Mouse (Mus musculus): ENCODE measurements around the gene Sdhc.
"Not testable (repeated sequence)": the region's sequence is repeated elsewhere in the genome, so short reads cannot be mapped to it uniquely, and the experiment has no call there.

Sdhc gene

DNA sequence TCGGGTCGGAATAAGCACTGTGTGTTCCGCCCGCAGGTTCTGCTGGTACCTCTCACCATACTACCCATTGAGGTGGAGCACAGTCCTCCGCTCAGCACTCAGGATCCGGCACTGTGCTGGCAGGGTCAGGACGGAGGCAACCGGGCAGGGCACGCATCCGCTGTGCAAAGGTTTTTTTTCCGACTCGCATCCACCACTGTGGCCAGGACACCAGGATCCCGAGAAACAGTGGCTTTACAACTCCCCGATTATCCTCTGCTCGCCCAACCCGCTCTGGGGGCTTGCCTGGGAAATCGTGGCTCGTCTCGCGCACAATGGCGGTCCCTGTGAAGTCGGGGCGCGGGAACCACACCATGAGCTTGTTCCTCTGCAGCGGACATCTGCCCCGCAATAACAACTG, 64.7 kb downstream of the Sdhc start:
- no peak for DNase-seq (ENCODE audit: inconsistent age in 2 of 2, low spot score in 1 of 2)

- DNase-seq (ENCODE audit: inconsistent age in 2 of 2, low spot score in 1 of 2): not testable (repeated sequence)
These were observed 68.7 kb downstream of the Sdhc start for GRCm38 (mm10) chr1:171081512-171082231.

- not testable (repeated sequence) for DNase-seq (ENCODE audit: inconsistent age in 2 of 2, low spot score in 1 of 2)
These were observed 70.6 kb downstream of the Sdhc start for GRCm38 (mm10) chr1:171079825-171080224.

DNA sequence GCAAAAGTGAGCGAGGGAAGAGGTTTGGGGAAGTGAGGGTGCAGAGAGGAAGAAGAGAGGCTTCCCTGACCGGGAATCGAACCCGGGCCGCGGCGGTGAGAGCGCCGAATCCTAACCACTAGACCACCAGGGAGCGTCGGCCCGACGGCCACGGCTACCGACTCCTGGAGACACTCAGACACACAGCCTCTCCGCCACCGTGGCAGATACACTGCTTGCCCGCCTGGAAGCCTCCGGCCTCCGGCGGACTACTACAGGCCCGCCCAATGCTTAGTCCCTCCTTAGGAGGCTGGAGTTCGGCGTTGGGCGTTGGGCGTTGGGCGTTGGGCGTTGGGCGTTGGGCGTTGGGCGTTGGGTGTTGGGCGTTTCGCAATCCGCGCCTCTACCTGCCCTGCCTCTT, 71.1 kb downstream of the Sdhc start:
- DNase-seq (ENCODE audit: inconsistent age in 2 of 2, low spot score in 1 of 2): not testable (repeated sequence)

GRCm38 (mm10) chr1:171078419-171078818, 72.0 kb downstream of the Sdhc start:
- DNase-seq (ENCODE audit: inconsistent age in 2 of 2, low spot score in 1 of 2): not testable (repeated sequence)

- DNase-seq (ENCODE audit: inconsistent age in 2 of 2, low spot score in 1 of 2): peak in 1 of 2 experiments; percentile 79
These were observed 72.4 kb downstream of the Sdhc start for GRCm38 (mm10) chr1:171077955-171078354.

DNA sequence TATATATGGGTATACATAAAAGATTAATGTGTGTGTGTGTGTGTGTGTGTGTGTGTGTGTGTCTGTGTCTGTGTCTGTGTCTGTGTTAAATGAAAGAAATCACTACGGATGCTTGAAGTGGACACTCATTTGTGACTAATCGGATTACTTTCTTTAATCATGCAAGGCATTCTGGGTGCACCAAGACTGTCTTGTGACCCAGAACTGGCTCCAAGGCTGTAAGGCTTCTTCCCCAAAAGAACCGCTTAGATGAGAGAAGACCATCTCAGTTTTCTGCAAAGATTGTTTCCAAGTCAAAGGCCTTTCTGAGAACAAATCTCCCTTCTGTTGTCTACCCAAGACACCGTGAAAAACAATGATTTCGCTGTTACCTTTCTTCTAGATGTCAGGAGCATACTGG, 73.2 kb downstream of the Sdhc start:
- DNase-seq (ENCODE audit: inconsistent age in 2 of 2, low spot score in 1 of 2): not testable (repeated sequence)

All from adrenal gland, adult (tissue).